Mouse (Mus musculus) hindbrain, postnatal 0 days (tissue): ENCODE results near the gene 0610010K14Rik. TPM values are rescaled to one million over a fixed set of nuclear protein-coding genes. Genes with fewer than 3 reads are reported as not detected.

Experiments used
- ATAC-seq: fragments of 200-750 bp; cut with Nextera tagmentation; 2 replicates; pipeline ENCODE4 v1.8.0; 2017; ENCODE audit warnings: mild to moderate bottlenecking, moderate TSS enrichment, moderate library complexity
- DNase-seq: peaks from one replicate; pipeline ENCODE4 v3.0.0-alpha.2; 2015; ENCODE audit warnings: low spot score
- H3K27ac ChIP-seq: fragments of 300-500 bp; sonication (generic); 2 replicates; pipeline ENCODE4 v1.5.1; 2014; ENCODE audit warnings: mild to moderate bottlenecking
- H3K27me3 ChIP-seq: fragments of 300-500 bp; sonication (generic); 2 replicates; pipeline ENCODE4 v1.6.1; 2014; ENCODE audit warnings: low read length, mixed read lengths; ENCODE audit not compliant: insufficient read depth
- H3K36me3 ChIP-seq: fragments of 300-500 bp; sonication (generic); 2 replicates; pipeline ENCODE4 v1.6.1; 2014; ENCODE audit warnings: low read length, mixed read lengths; ENCODE audit not compliant: insufficient read depth
- H3K4me1 ChIP-seq: fragments of 300-500 bp; sonication (generic); 2 replicates; pipeline ENCODE4 v1.6.1; 2014; ENCODE audit warnings: antibody characterized with exemption, low read length, mixed read lengths; ENCODE audit not compliant: insufficient read depth
- H3K4me2 ChIP-seq: fragments of 300-500 bp; sonication (generic); 2 replicates; pipeline ENCODE4 v1.6.1; 2014; ENCODE audit warnings: low read depth, mild to moderate bottlenecking, low read length, moderate library complexity, mixed read lengths
- H3K4me3 ChIP-seq: fragments of 300-500 bp; sonication (generic); 2 replicates; pipeline ENCODE4 v1.5.1; 2014; ENCODE audit warnings: low read length
- H3K9ac ChIP-seq: fragments of 300-500 bp; sonication (generic); replicated peaks from 2 replicates; pipeline ENCODE4 v1.6.1; 2014; ENCODE audit warnings: mild to moderate bottlenecking, low read length, moderate library complexity, mixed read lengths
- H3K9me3 ChIP-seq: fragments of 300-500 bp; sonication (generic); 2 replicates; pipeline ENCODE4 v1.6.1; 2016; ENCODE audit warnings: low read length, mixed read lengths
- CTCF ChIP-seq: IDR thresholded peaks from 2 replicates; pipeline ENCODE4 v1.5.1; 2016; ENCODE audit warnings: antibody characterized with exemption, control low read depth, low read depth
- WGBS: fragments of 180-500 bp; shearing (Covaris S2); extraction: QIAGEN DNeasy Blood & Tissue Kit; methylation state at CpG from one replicate; pipeline ENCODE4 v1.1.7; 2014; 5-methylcytosine and 5-hydroxymethylcytosine counted together
- polyA plus RNA-seq: library from polyadenylated mRNA; unstranded; fragments of >200 nt; fragmentation: Nextera tagmentation; extraction: Ambion mirVana; gene quantifications from 2 replicates; pipeline ENCODE4 v1.2.1, GENCODE M21; 2015
- total RNA-seq: library from RNA; depleted of rRNA; stranded (reverse); fragments of >200 nt; gene quantifications from 2 replicates; pipeline ENCODE4 v1.2.3, GENCODE M21; 2014

The 0610010K14Rik gene
- total and polyA plus RNA-seq, 2 experiments from 2014 or later, result 61.6 to 172 TPM

DNA sequence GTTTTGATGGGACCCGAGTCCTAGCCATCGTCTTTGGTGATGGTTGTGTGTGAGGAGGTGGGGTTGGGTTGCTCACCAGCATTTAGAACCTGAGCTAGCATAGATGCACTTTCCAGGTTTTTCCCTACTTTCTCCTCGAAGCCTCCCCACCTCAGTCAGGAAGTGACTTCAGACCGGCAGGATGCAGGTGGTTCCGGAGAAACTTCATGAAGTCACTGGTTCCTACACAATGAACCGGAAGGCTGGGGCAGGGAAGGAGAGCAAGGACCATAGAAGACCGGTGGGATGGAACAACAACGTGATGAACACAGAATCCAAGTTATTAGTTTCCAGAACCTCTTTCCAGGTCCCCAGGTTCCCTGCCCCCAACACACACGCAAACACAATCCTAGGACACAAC lies 14.0 kb downstream of the 0610010K14Rik start:
- Histone ChIP-seq H3K4me1 (peaks cover 31% of the 10 kb centered on the region), H3K9me3 (no peaks in the 10 kb centered on the region), H3K27me3 (no peaks in the 10 kb centered on the region), H3K9ac (no peak overlapping the region), H3K4me3 (no peak overlapping the region), H3K4me2 (no peak overlapping the region), H3K27ac (peak overlapping the region; percentile 32; the same call in 1 of the 2 replicates), H3K36me3 (no peaks in the 10 kb centered on the region)
- ATAC-seq, result no peak
- no peak for DNase-seq
- 86% methylated on average over 9 of the region's 9 CpGs for WGBS
- no peak for TF ChIP-seq CTCF

DNA sequence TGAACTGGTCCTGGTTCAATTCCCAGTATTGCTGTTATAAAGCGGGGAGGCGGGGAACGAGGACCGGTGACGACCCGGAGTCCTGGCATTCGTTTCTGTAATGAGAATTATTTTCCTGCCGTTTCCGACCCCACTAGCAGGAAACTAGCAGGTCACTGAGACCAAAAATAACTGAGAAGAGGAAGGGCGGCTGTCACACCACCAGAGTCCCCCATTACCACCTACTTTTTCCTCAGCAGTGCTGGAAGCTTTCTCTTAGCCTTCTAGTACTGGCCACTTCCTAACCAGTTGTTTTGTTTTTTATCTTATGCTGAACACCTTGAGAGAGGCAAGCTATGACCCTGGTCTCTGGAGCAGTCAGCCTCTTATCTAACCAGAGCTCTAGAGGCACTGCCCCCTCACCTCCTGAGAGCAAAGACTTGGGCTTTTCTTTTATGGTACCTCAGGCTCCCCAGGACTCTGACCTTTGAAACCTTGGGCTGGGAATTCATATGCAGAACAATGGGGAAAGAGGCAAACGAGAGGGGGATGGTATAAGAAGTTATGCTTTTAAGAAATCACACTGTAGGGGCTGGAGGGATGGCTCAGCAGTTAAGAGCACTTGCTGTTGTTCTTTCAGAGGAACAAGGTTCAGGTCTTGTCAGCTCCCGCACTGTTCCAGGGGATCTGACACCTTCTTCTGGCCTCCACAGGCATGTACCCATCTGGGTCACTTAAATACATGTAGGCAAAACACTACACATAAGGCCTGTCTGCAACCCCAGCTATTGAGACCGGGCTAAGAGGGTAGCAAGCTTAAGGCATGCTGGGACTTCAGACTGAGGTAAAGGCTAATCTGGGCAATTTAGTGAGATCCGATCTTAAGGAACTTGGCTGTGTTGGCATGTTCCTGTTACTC lies 15.9 kb downstream of the 0610010K14Rik start:
- Histone ChIP-seq H3K4me1 (peaks cover 29% of the 10 kb centered on the region), H3K4me2 (peak overlapping the region; percentile 67), H3K4me3 (peak overlapping the region; percentile 54), H3K9me3 (no peaks in the 10 kb centered on the region), H3K27me3 (no peaks in the 10 kb centered on the region), H3K27ac (peak overlapping the region; percentile 82), H3K9ac (peak overlapping the region; percentile 68), H3K36me3 (peaks cover 3% of the 10 kb centered on the region; the same call in 1 of the 2 replicates)
- WGBS, result 9% methylated on average over 14 of the region's 14 CpGs
- TF ChIP-seq CTCF, result no peak
- peak; percentile 4 for DNase-seq
- no peak for ATAC-seq

DNA sequence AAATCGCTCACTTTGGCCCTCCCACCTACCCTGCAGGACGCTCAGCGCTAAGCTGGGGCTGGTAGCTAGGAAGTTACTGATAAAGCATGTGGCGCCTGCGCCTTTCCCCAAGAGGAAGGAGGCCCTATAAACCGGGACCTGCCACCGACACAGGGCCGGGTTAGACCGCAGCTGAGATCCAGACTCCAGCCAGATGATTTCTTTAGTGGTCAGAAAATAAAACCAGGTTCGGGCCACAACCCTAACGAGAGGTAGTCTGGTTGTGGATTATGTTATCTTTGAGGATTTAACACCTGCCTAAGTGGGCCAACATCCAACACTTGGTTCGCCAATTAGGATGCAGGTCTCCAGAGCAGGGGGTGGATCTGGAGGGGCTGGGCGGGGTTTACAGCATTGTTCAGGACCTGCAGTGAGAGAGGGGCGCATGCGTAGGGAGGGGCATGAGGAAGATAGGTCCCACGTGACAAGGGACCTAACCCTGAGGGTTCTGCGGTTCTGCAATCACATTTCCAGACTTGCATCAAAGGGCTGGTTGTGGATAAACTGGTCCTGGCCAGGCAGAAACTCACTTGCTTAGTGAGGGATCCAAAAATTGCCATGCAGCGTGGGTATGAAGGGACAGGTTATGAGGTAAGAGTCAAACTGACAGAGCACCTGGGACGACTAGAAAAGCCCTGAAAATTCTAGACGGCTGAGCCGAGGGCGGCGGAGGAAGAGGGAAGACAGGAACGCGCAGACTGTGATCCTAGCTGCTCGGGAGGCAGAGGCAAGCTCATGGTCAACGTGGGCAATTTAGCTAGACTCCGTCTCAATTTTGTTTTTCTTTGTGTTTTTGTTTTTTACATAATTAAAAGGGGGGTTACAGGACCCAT lies 16.7 kb downstream of the 0610010K14Rik start, which contains the start of gene Slc16a13:
Gene Slc16a13, minus strand, starts transcription at position 334 of the 872 bp plus-strand sequence.
- TF ChIP-seq CTCF, result no peak; the same call in 1 of the 2 replicates
- under 1% methylated on average over 28 of the region's 28 CpGs for WGBS
- Histone ChIP-seq H3K27me3 (no peaks in the 10 kb centered on the region), H3K4me2 (peak within 1 kb of the TSS; percentile 67), H3K4me1 (peaks cover 23% of the 10 kb centered on the region), H3K9ac (peak within 1 kb of the TSS; percentile 68), H3K9me3 (no peaks in the 10 kb centered on the region), H3K27ac (peak within 1 kb of the TSS; percentile 82), H3K36me3 (peaks cover 3% of the 10 kb centered on the region; the same call in 1 of the 2 replicates), H3K4me3 (peak within 1 kb of the TSS; percentile 54)
- DNase-seq, result peak; percentile 98
- ATAC-seq, result peak; percentile 96

DNA sequence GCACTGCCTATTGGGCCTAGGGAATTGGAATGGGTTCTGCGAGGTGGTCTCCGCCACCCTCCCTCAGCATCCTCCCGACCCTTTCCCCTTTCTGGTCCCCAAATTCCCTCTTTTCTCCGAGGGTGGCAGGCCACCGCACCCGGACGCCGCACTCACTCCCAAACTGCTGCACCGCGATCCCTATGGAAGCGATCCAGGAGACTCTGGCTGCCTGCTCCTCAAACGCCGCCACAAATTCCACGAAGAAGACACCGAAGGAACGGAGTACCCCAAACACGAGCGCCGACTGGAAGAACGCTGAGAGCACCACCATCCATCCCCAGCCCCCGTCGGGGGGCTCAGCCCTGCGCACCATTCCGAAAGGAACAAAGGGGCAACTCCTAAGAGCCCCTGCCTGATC lies 17.4 kb downstream of the 0610010K14Rik start:
- TF ChIP-seq CTCF, result no peak
- under 1% methylated on average over 24 of the region's 24 CpGs for WGBS
- peak; percentile 1; the same call in 1 of the 2 replicates for ATAC-seq

DNA sequence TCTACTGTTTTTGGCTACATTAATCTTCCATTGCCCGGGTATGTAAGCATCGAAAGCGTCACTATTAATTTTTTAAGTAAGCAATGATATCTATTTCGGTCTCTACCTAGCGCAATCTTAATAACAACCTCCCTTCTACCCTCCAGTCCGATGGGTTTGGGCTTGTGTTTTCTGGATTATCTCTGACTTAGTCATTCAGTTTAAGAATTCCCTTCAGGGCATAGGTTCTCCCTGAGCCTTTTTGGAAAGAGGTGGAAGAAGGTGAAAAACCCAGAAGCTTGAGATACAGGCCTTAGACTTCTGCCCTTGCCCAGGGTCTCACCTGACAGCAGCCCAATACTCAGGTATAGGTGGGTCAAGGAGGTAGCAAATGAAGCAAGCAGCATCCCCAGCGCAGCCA lies 17.8 kb downstream of the 0610010K14Rik start:
- Histone ChIP-seq H3K9me3 (no peaks in the 10 kb centered on the region), H3K4me3 (peak overlapping the region; percentile 54), H3K9ac (peak overlapping the region; percentile 68), H3K4me1 (peaks cover 23% of the 10 kb centered on the region), H3K27ac (peak overlapping the region; percentile 82), H3K36me3 (peaks cover 3% of the 10 kb centered on the region; the same call in 1 of the 2 replicates), H3K4me2 (peak overlapping the region; percentile 67), H3K27me3 (no peaks in the 10 kb centered on the region)
- WGBS, result 52% methylated on average over 7 of the region's 7 CpGs
- DNase-seq (no peak), ATAC-seq (no peak)
- TF ChIP-seq CTCF, result no peak

More for the DNA sequence above, 17.4 kb downstream of the 0610010K14Rik start:
- peaks cover 23% of the 10 kb centered on the region for H3K4me1 ChIP-seq
- no peaks in the 10 kb centered on the region for H3K27me3 ChIP-seq
- peaks cover 3% of the 10 kb centered on the region; the same call in 1 of the 2 replicates for H3K36me3 ChIP-seq
- peak overlapping the region; percentile 82 for H3K27ac ChIP-seq
- H3K9me3 ChIP-seq, result no peaks in the 10 kb centered on the region
- H3K4me2 ChIP-seq, result peak overlapping the region; percentile 67
- no peak for DNase-seq
- H3K4me3 ChIP-seq, result peak overlapping the region; percentile 54
- H3K9ac ChIP-seq, result peak overlapping the region; percentile 68
